Mouse (Mus musculus): ENCODE data around the gene Rfwd3.
"Not testable (repeated sequence)": the region's sequence is repeated elsewhere in the genome, so short reads cannot be mapped to it uniquely, and the experiment has no call there.

The Rfwd3 gene

GRCm38 (mm10) chr8:111299821-111300568 lies at the start of gene Rfwd3:
Gene Rfwd3, minus strand, starts transcription at chr8:111300222.
- DNase-seq, result peak; percentile 97

GRCm38 (mm10) chr8:111343225-111343624 lies 43.2 kb upstream of the Rfwd3 start:
- DNase-seq, result peak; percentile 59

GRCm38 (mm10) chr8:111340186-111340585 lies 40.2 kb upstream of the Rfwd3 start:
- no peak for DNase-seq

GRCm38 (mm10) chr8:111338370-111339208 lies 38.6 kb upstream of the Rfwd3 start:
- DNase-seq, result no peak

GRCm38 (mm10) chr8:111337890-111338347 lies 37.9 kb upstream of the Rfwd3 start, which contains the start of gene Mlkl:
Gene Mlkl, minus strand, starts transcription at chr8:111338177.
- DNase-seq, result no peak

GRCm38 (mm10) chr8:111337311-111337889 lies 37.4 kb upstream of the Rfwd3 start:
- no peak for DNase-seq

- no peak for DNase-seq
Observed at GRCm38 (mm10) chr8:111336692-111337091, 36.7 kb upstream of the Rfwd3 start.

- DNase-seq, result no peak
Observed at GRCm38 (mm10) chr8:111325222-111325790, 25.3 kb upstream of the Rfwd3 start.

GRCm38 (mm10) chr8:111314729-111315128 lies 14.7 kb upstream of the Rfwd3 start:
- no peak for DNase-seq

- DNase-seq, result not testable (repeated sequence)
Observed at GRCm38 (mm10) chr8:111313961-111314360, 13.9 kb upstream of the Rfwd3 start.

- DNase-seq, result no peak
Observed at GRCm38 (mm10) chr8:111312758-111313162, 12.7 kb upstream of the Rfwd3 start.

GRCm38 (mm10) chr8:111310006-111310405 lies 10.0 kb upstream of the Rfwd3 start:
- DNase-seq, result not testable (repeated sequence)

- DNase-seq, result no peak
Observed at GRCm38 (mm10) chr8:111305031-111305730, 5.2 kb upstream of the Rfwd3 start.

GRCm38 (mm10) chr8:111304359-111304758 lies 4.3 kb upstream of the Rfwd3 start:
- no peak for DNase-seq

GRCm38 (mm10) chr8:111303076-111303803 lies 3.2 kb upstream of the Rfwd3 start:
- DNase-seq, result not testable (repeated sequence)

- peak; percentile 15 for DNase-seq
Observed at GRCm38 (mm10) chr8:111300597-111301546, 850 bp upstream of the Rfwd3 start.

- peak; percentile 43 for DNase-seq
Observed at GRCm38 (mm10) chr8:111299363-111299820, 630 bp downstream of the Rfwd3 start.

GRCm38 (mm10) chr8:111298011-111298410 lies 2.0 kb downstream of the Rfwd3 start:
- peak; percentile 28 for DNase-seq

GRCm38 (mm10) chr8:111291733-111292132 lies 8.3 kb downstream of the Rfwd3 start:
- DNase-seq, result no peak

GRCm38 (mm10) chr8:111290586-111290985 lies 9.4 kb downstream of the Rfwd3 start:
- no peak for DNase-seq
